Mouse (Mus musculus): ENCODE results near the gene Fam161b. TPM values are rescaled to one million over a fixed set of nuclear protein-coding genes. Genes with fewer than 3 reads are reported as not detected.

Fam161b gene
- polyA plus RNA-seq, 1 experiment: not detected

DNA sequence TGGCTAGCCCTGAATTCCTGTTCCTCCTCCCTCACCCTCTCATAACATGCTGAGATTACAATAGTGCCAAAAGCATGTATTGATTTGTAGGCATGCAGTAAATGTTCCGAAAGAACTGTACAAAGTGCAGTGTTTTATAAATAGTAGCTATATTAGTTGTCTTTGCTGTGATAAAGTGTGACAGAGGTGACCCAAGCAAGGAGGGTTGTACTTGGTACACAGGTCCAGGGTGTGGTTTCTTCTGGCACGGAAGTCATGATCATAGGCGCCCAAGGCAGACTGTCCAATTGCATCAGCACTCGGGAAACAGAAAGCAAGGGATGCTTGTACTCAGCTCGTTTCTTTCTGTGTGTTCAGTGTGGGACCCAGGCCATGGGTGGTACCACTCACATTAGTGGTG is 57.5 kb downstream of the Fam161b start:
- H3K27ac ChIP-seq (ENCODE audit: insufficient read depth, low read depth, low read length): no peak overlapping the region
- H3K4me3 ChIP-seq (ENCODE audit: insufficient read depth, low read depth, low read length): no peak overlapping the region
- WGBS: 89% methylated on average over 5 of the region's 5 CpGs
- no peaks in the 10 kb centered on the region for H3K4me1 ChIP-seq (ENCODE audit: control insufficient read depth, insufficient read depth, low read length)
- no peak for TF ChIP-seq CTCF (IDR thresholded peaks at IDR 0.05; ENCODE audit: insufficient read depth, low read depth, low read length)
- TF ChIP-seq POLR2A (IDR thresholded peaks at IDR 0.05; ENCODE audit: insufficient read depth, low read depth, low read length): no peak

DNA sequence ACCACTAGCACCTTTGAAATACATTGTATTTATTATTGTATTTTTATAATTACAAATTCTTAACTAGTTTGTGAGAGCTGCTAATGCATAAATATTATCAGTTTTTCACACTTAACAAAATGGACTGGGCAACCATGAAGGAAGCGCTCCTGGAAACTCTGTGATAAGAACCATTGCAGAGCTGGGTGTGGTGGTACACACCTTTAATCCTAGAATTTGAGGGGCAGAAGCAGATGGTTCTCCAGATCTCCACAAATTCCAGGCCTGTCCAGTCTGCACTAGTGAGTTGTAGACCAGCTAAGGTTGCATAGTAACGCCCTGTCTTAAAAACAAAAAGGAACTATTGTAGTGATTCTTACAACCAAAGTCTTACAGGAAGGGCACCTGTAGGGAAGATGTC is 62.4 kb downstream of the Fam161b start:
- TF ChIP-seq POLR2A (IDR thresholded peaks at IDR 0.05; ENCODE audit: insufficient read depth, low read depth, low read length) (no peak), CTCF (IDR thresholded peaks at IDR 0.05; ENCODE audit: insufficient read depth, low read depth, low read length) (no peak)
- Histone ChIP-seq H3K4me1 (ENCODE audit: control insufficient read depth, insufficient read depth, low read length) (no peaks in the 10 kb centered on the region), H3K4me3 (ENCODE audit: insufficient read depth, low read depth, low read length) (no peak overlapping the region), H3K27ac (ENCODE audit: insufficient read depth, low read depth, low read length) (no peak overlapping the region)
- 99% methylated on average over 2 of the region's 2 CpGs for WGBS

DNA sequence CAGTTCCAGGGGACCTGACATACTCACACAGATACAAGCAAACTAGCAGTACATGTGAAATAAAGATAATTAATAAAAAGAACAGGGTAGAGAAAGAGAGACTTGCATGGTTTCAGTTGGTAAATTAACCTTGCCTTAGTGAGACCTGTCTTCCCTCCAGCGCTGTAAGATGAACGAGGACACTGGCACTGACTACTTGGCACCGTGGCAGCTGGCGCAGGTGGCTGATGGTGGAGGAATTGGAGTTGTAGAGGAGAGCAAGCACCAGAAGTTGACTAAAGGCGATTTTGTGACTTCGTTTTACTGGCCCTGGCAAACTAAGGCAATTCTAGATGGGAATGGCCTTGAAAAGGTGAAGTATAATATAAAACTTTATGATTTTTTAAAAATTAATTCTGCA is 63.8 kb downstream of the Fam161b start:
- Histone ChIP-seq H3K4me1 (ENCODE audit: control insufficient read depth, insufficient read depth, low read length) (no peaks in the 10 kb centered on the region), H3K4me3 (ENCODE audit: insufficient read depth, low read depth, low read length) (no peak overlapping the region), H3K27ac (ENCODE audit: insufficient read depth, low read depth, low read length) (no peak overlapping the region)
- WGBS: 88% methylated on average over 6 of the region's 6 CpGs
- TF ChIP-seq CTCF (IDR thresholded peaks at IDR 0.05; ENCODE audit: insufficient read depth, low read depth, low read length) (no peak), POLR2A (IDR thresholded peaks at IDR 0.05; ENCODE audit: insufficient read depth, low read depth, low read length) (no peak)

Other genes starting within 250 kb of the Fam161b start
- not detected in 2 replicates for gene Dnal1, start 247.5 kb downstream of the Fam161b start, polyA plus RNA-seq (2012; ENCODE audit: insufficient read depth, insufficient read length, low replicate concordance, missing spikeins)
- gene Pnma1, start 213.3 kb downstream of the Fam161b start, polyA plus RNA-seq (2012; ENCODE audit: insufficient read depth, insufficient read length, low replicate concordance, missing spikeins): not detected in 2 replicates
- gene Elmsan1, start 143.0 kb downstream of the Fam161b start, polyA plus RNA-seq (2012; ENCODE audit: insufficient read depth, insufficient read length, low replicate concordance, missing spikeins): not detected in 2 replicates
- gene Ptgr2, start 76.6 kb downstream of the Fam161b start, polyA plus RNA-seq (2012; ENCODE audit: insufficient read depth, insufficient read length, low replicate concordance, missing spikeins): not detected in 2 replicates
- not detected in 2 replicates for gene Zfp410, start 45.0 kb downstream of the Fam161b start, polyA plus RNA-seq (2012; ENCODE audit: insufficient read depth, insufficient read length, low replicate concordance, missing spikeins)
- gene Coq6, start 176 bp downstream of the Fam161b start, polyA plus RNA-seq (2012; ENCODE audit: insufficient read depth, insufficient read length, low replicate concordance, missing spikeins): not detected in 2 replicates
- gene Entpd5, start 47.2 kb upstream of the Fam161b start, polyA plus RNA-seq (2012; ENCODE audit: insufficient read depth, insufficient read length, low replicate concordance, missing spikeins): not detected in 2 replicates
- gene Bbof1, start 47.2 kb upstream of the Fam161b start, polyA plus RNA-seq (2012; ENCODE audit: insufficient read depth, insufficient read length, low replicate concordance, missing spikeins): not detected in 2 replicates
- not detected in 2 replicates for gene Rnf113a2, start 55.4 kb upstream of the Fam161b start, polyA plus RNA-seq (2012; ENCODE audit: insufficient read depth, insufficient read length, low replicate concordance, missing spikeins)
- not detected in 2 replicates for gene Aldh6a1, start 89.2 kb upstream of the Fam161b start, polyA plus RNA-seq (2012; ENCODE audit: insufficient read depth, insufficient read length, low replicate concordance, missing spikeins)
- gene Lin52, start 89.6 kb upstream of the Fam161b start, polyA plus RNA-seq (2012; ENCODE audit: insufficient read depth, insufficient read length, low replicate concordance, missing spikeins): not detected in 2 replicates
- gene Vsx2, start 207.9 kb upstream of the Fam161b start, polyA plus RNA-seq (2012; ENCODE audit: insufficient read depth, insufficient read length, low replicate concordance, missing spikeins): not detected in 2 replicates